Mouse (Mus musculus): ENCODE data around the gene March2.

- TF ChIP-seq CTCF (IDR thresholded peaks at IDR 0.05; ENCODE audit: control insufficient read depth, insufficient read depth, low read length): no peak
- no peak for TF ChIP-seq POLR2A (IDR thresholded peaks at IDR 0.05; ENCODE audit: borderline replicate concordance, control insufficient read depth, low read depth, low read length)
These were observed 36.7 kb downstream of the March2 start for GRCm38 (mm10) chr17:33681767-33682166.

Data from bone marrow, adult 2 months (tissue).